Mouse (Mus musculus) midbrain, embryonic 16.5 days (tissue): Measurements from ENCODE around the gene Gas2l1. TPM values are rescaled to one million over a fixed set of nuclear protein-coding genes. Genes with fewer than 3 reads are reported as not detected.

Source experiments
- ATAC-seq: fragments of 200-750 bp; cut with Nextera tagmentation; 2 replicates; pipeline ENCODE4 v1.8.0; 2017; ENCODE audit warnings: moderate TSS enrichment
- H3K27ac ChIP-seq: fragments of 300-500 bp; sonication (generic); 2 replicates; pipeline ENCODE4 v1.5.1; 2014; ENCODE audit warnings: mild to moderate bottlenecking, low read length, mixed read lengths
- H3K27me3 ChIP-seq: fragments of 300-500 bp; sonication (generic); 2 replicates; pipeline ENCODE4 v1.6.1; 2014; ENCODE audit warnings: low read depth, low read length, mixed read lengths; ENCODE audit not compliant: control insufficient read depth, insufficient read depth
- H3K36me3 ChIP-seq: fragments of 300-500 bp; sonication (generic); 2 replicates; pipeline ENCODE4 v1.6.1; 2014; ENCODE audit warnings: mild to moderate bottlenecking, low read length, moderate library complexity, mixed read lengths; ENCODE audit not compliant: control insufficient read depth, insufficient read depth
- H3K4me1 ChIP-seq: fragments of 300-500 bp; sonication (generic); 2 replicates; pipeline ENCODE4 v1.6.1; 2014; ENCODE audit warnings: mild to moderate bottlenecking, low read length, mixed read lengths; ENCODE audit not compliant: control insufficient read depth, insufficient read depth
- H3K4me2 ChIP-seq: fragments of 300-500 bp; sonication (generic); 2 replicates; pipeline ENCODE4 v1.6.1; 2014; ENCODE audit warnings: mild to moderate bottlenecking, low read length, mixed read lengths
- H3K4me3 ChIP-seq: fragments of 300-500 bp; sonication (generic); 2 replicates; pipeline ENCODE4 v1.5.1; 2014; ENCODE audit warnings: low read depth, mild to moderate bottlenecking, low read length, moderate library complexity, mixed read lengths
- H3K9ac ChIP-seq: fragments of 300-500 bp; sonication (generic); 2 replicates; pipeline ENCODE4 v1.6.1; 2014; ENCODE audit warnings: low read depth, low read length, mixed read lengths
- H3K9me3 ChIP-seq: fragments of 300-500 bp; sonication (generic); replicated peaks from 2 replicates; pipeline ENCODE4 v1.6.1; 2014; ENCODE audit warnings: mild to moderate bottlenecking, low read length, mixed read lengths; ENCODE audit not compliant: control insufficient read depth, poor library complexity, severe bottlenecking
- WGBS: fragments of 180-500 bp; shearing (Covaris S2); extraction: QIAGEN DNeasy Blood & Tissue Kit; methylation state at CpG from one replicate; pipeline ENCODE4 v1.1.7; 2014; 5-methylcytosine and 5-hydroxymethylcytosine counted together
- microRNA-seq: library from miRNA; unstranded; fragments of <30 nt; microRNA quantifications from one replicate; pipeline ENCODE4, GENCODE M21; 2017
- polyA plus RNA-seq: library from polyadenylated mRNA; unstranded; fragments of >200 nt; fragmentation: Nextera tagmentation; extraction: Ambion mirVana; gene quantifications from 2 replicates; pipeline ENCODE4 v1.2.1, GENCODE M21; 2015

The Gas2l1 gene
- polyA plus RNA-seq, 1 experiment from 2014 or later: 19.5 TPM

DNA sequence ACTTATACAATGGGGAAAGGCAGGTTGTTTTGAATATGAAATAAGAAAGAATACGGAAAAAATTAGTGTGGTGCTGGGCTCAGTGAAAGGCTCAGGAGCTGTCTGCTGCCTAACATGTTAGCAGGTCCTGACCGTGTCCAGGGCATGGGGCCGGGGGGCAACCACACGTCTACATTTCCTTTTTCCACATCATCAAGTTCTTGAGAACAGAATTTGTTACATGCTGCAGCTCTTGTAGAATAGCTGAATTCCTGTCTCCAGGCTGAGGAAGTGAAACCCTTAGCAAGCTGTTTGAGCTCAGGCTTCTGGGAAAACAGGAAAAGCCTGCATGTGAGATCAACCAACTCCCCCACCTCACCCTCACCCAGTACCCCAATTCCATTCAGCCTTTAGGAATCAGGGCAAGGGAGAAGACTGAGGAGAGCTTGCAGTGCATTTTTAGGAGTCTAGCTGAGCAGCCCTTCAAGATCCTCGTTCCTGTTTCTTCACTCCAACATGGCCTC lies 52.9 kb downstream of the Gas2l1 start:
- H3K4me3 ChIP-seq: no peak overlapping the region
- no peak overlapping the region for H3K27ac ChIP-seq
- no peaks in the 10 kb centered on the region for H3K27me3 ChIP-seq
- peaks cover 23% of the 10 kb centered on the region for H3K36me3 ChIP-seq
- H3K9me3 ChIP-seq: no peaks in the 10 kb centered on the region
- WGBS: 85% methylated on average over 5 of the region's 5 CpGs
- ATAC-seq: no peak
- no peak overlapping the region for H3K4me2 ChIP-seq
- no peaks in the 10 kb centered on the region for H3K4me1 ChIP-seq
- no peak overlapping the region for H3K9ac ChIP-seq

DNA sequence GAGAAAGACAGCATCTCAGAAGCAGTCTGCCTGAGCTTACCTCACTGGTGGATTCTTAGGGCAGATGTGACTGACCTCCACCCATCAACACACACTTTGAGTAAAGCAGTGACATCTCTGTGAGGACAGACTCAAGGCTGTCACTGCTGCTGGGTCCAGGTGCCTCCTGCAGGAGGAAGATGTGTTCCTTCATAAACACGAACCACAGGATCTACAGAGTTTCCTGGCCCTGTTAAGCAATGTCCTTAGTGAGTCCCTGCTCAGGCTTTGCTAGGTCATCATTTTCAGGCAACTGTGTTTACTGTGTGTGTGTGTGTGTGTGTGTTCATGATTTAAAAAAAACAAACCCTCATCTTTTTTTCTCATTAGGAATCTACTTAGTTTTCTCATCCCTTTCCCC lies 53.6 kb downstream of the Gas2l1 start:
- ATAC-seq: no peak
- WGBS: 85% methylated on average over 1 of the region's 1 CpGs

DNA sequence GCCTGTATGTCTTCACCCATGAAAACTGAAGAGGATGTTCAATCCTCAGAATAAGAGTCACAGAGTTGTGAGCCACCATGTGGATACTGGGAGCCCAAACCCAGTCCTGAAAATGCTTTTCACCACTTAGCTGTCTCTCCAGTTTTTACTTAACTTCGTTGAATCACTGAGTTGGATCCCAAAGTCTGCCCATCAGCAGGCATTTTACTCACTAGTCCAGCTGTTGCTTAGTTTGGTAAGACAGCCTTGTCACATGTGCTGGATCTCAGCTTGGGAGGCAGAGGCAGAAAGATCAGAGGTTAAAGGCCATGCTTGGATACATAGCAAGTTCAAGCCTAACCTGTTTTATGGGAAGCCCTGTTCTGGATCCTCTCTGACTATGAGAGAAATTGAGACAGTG lies 54.9 kb downstream of the Gas2l1 start:
- Histone ChIP-seq H3K9ac (no peak overlapping the region), H3K27ac (no peak overlapping the region), H3K4me1 (no peaks in the 10 kb centered on the region), H3K9me3 (no peaks in the 10 kb centered on the region), H3K4me2 (no peak overlapping the region), H3K27me3 (no peaks in the 10 kb centered on the region), H3K4me3 (no peak overlapping the region), H3K36me3 (peaks cover 9% of the 10 kb centered on the region)
- 81% methylated on average over 1 of the region's 1 CpGs for WGBS
- no peak for ATAC-seq

More for the DNA sequence above, 53.6 kb downstream of the Gas2l1 start:
- Histone ChIP-seq H3K27me3 (no peaks in the 10 kb centered on the region), H3K4me1 (no peaks in the 10 kb centered on the region), H3K9ac (no peak overlapping the region), H3K27ac (no peak overlapping the region), H3K9me3 (no peaks in the 10 kb centered on the region), H3K36me3 (peaks cover 17% of the 10 kb centered on the region), H3K4me2 (no peak overlapping the region), H3K4me3 (no peak overlapping the region)

DNA sequence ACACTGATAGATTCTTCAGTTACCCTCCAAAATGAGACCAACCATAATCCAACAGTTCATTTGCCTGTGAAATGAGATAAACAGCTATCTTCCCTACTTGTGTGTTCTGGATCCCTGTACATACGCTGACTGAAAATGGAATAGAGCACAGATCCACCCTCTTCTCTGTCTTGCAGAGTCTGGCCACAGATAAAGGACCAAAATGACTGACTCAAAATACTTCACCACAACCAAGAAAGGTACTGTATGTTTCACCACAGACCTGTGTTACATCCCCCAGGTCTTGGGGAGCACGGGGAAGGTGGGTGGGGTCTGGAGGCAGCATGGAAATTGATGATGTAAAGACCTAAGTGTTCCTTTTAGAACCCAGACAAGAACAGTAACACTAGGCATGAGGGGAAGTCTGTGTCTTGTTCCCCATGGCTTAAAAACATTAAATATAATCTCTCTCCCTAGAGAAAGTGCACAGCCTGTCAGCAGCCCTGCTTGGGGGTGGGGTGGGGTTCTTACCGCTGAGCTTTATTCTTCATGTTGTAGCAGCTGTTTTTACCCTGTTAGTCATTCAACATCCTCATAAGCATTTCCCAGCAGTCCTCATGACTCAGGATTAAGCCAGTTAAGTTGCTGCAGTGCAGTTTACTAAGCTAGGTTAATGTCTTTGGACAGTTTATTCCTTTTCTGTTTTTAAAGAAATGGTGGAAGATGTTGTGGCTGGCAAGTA lies 55.6 kb downstream of the Gas2l1 start:
- H3K27me3 ChIP-seq: no peaks in the 10 kb centered on the region
- no peak overlapping the region for H3K4me3 ChIP-seq
- no peak overlapping the region for H3K4me2 ChIP-seq
- no peak overlapping the region for H3K27ac ChIP-seq
- 69% methylated on average over 3 of the region's 3 CpGs for WGBS
- H3K9ac ChIP-seq: no peak overlapping the region
- peaks cover 9% of the 10 kb centered on the region for H3K36me3 ChIP-seq
- no peaks in the 10 kb centered on the region for H3K4me1 ChIP-seq
- ATAC-seq: no peak
- no peaks in the 10 kb centered on the region for H3K9me3 ChIP-seq

DNA sequence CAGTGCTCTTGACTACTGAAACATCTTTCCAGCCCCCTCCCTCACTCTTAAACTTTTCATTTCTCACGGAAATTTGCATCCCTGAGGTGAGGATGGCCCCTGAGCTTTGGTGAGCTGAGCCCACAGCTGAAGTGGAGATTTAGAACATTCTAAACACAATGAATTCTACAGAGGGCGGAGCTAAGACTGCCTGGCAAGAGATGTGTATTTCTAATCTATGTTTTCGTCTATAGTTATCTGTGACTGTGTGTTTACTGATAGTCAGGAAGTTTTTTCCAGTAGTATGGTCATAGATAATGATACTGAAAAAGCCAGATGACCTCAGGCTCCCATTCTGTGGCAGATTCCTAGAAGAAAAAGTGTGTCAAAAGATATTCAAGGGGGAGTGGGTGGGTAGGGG lies 56.3 kb downstream of the Gas2l1 start:
- no peaks in the 10 kb centered on the region for H3K4me1 ChIP-seq
- no peak overlapping the region for H3K4me2 ChIP-seq
- ATAC-seq: no peak
- no peak overlapping the region for H3K4me3 ChIP-seq
- peaks cover 9% of the 10 kb centered on the region for H3K36me3 ChIP-seq
- 91% methylated on average over 3 of the region's 3 CpGs for WGBS
- H3K27ac ChIP-seq: no peak overlapping the region
- H3K9ac ChIP-seq: no peak overlapping the region
- H3K9me3 ChIP-seq: no peaks in the 10 kb centered on the region
- H3K27me3 ChIP-seq: no peaks in the 10 kb centered on the region

DNA sequence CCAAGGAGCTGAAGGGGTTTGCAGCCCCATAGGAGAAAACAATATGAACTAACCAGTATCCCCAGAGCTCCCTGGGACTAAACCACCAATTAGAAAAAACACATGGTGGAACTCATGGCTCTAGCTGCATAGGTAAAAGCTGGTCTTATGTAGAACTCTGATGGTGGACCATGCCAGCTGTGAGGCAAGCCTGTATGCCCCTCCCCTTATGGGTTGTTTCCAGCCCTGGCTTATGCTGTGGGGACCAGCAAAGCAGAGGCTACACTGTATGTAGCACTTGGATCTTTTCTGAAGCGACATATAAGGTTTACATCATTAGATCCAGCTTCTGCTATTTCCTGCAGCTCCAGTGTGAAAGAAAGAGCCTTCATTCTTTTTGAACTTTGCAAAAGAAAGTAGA lies 57.9 kb downstream of the Gas2l1 start:
- Histone ChIP-seq H3K9me3 (no peaks in the 10 kb centered on the region), H3K27me3 (no peaks in the 10 kb centered on the region), H3K4me2 (no peak overlapping the region), H3K9ac (no peak overlapping the region), H3K4me1 (no peaks in the 10 kb centered on the region), H3K4me3 (no peak overlapping the region), H3K27ac (no peak overlapping the region), H3K36me3 (peaks cover 7% of the 10 kb centered on the region; the same call in 1 of the 2 replicates)
- WGBS: 92% methylated on average over 1 of the region's 1 CpGs
- ATAC-seq: no peak

DNA sequence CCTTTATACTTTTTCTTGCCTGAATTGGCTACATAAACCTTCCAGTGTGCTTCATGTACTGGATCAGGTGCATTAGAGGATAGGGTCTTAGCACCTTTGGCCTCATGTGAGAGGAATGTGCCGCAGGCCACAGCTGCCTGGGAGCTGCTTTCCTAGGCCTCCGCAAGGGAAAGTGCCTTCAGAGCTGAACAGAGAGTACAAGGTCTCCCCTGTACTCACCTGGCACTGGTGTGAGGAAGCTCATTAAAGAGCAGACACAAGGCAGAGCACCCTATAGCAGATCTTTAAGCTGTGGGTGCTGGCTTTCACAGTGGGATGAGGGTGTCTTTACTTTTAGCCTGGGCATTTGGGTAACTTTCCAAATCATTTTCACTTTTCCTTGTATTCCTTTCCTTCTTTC lies 59.6 kb downstream of the Gas2l1 start:
- no peak for ATAC-seq
- 93% methylated on average over 2 of the region's 2 CpGs for WGBS
- no peak overlapping the region for H3K4me2 ChIP-seq

More for the DNA sequence above, 59.6 kb downstream of the Gas2l1 start:
- H3K27ac ChIP-seq: no peak overlapping the region
- H3K9me3 ChIP-seq: no peaks in the 10 kb centered on the region
- no peak overlapping the region for H3K4me3 ChIP-seq
- H3K27me3 ChIP-seq: no peaks in the 10 kb centered on the region
- H3K4me1 ChIP-seq: no peaks in the 10 kb centered on the region
- H3K9ac ChIP-seq: no peak overlapping the region
- peaks cover 3% of the 10 kb centered on the region; the same call in 1 of the 2 replicates for H3K36me3 ChIP-seq

Small RNA genes lying within 50 kb of the gene (microRNA-seq; reads per million reads assigned to microRNA genes)
- not detected for gene Gm47296

Other genes with a start within 250 kb of the Gas2l1 start
- gene Nf2, start 215.8 kb downstream of the Gas2l1 start, polyA plus RNA-seq: 63.3 and 68.6 TPM in 2 replicates
- gene Nipsnap1, start 191.4 kb downstream of the Gas2l1 start, polyA plus RNA-seq: 146 and 148 TPM in 2 replicates
- 57.9 and 64.1 TPM in 2 replicates for gene Thoc5, start 170.0 kb downstream of the Gas2l1 start, polyA plus RNA-seq
- 3.7 and 4.3 TPM in 2 replicates for gene Nefh, start 117.3 kb downstream of the Gas2l1 start, polyA plus RNA-seq
- 104 and 108 TPM in 2 replicates for gene Ap1b1, start 78.5 kb downstream of the Gas2l1 start, polyA plus RNA-seq
- 1.1 and 1.2 TPM in 2 replicates for gene Rasl10a, start 7.2 kb downstream of the Gas2l1 start, polyA plus RNA-seq
- gene Rhbdd3, start 33.6 kb upstream of the Gas2l1 start, polyA plus RNA-seq: 46.9 and 48.8 TPM in 2 replicates
- 548 and 592 TPM in 2 replicates for gene Ewsr1, start 33.9 kb upstream of the Gas2l1 start, polyA plus RNA-seq
- gene Emid1, start 86.9 kb upstream of the Gas2l1 start, polyA plus RNA-seq: 9.5 and 12.4 TPM in 2 replicates
- 4.0 and 4.8 TPM in 2 replicates for gene Kremen1, start 196.2 kb upstream of the Gas2l1 start, polyA plus RNA-seq